Mouse (Mus musculus) myocyte (in vitro differentiated cells): ENCODE data around the gene Dynlrb1.

Experiments
- CEBPB ChIP-seq: IDR thresholded peaks from 2 replicates; pipeline ENCODE4 v1.6.1; 2011; ENCODE audit warnings: mild to moderate bottlenecking, moderate library complexity; ENCODE audit not compliant: poor library complexity, insufficient read depth, severe bottlenecking
- E2F4 ChIP-seq: IDR thresholded peaks from one replicate; pipeline ENCODE4 v1.6.1; 2011; ENCODE audit warnings: mild to moderate bottlenecking, control low read depth, moderate library complexity; ENCODE audit not compliant: insufficient read depth
- MAX ChIP-seq: IDR thresholded peaks from one replicate; pipeline ENCODE4 v1.6.1; 2011; ENCODE audit warnings: low read depth, mild to moderate bottlenecking, control low read depth
- MYOD1 ChIP-seq, 3 experiments: IDR thresholded peaks; one replicate each; pipeline ENCODE4 v1.6.1; 2011; ENCODE audit warnings: control low read depth in 2 of 3, low read depth in 2 of 3, mild to moderate bottlenecking in 2 of 3, moderate library complexity in 1 of 3; ENCODE audit not compliant: insufficient read length in 2 of 3, control insufficient read depth in 1 of 3
- MYOG ChIP-seq, 3 experiments: IDR thresholded peaks; one replicate each; pipeline ENCODE4 v1.6.1; 2011; ENCODE audit warnings: control low read depth in 2 of 3, low read depth in 2 of 3, mild to moderate bottlenecking in 2 of 3; ENCODE audit not compliant: insufficient read length in 2 of 3, control insufficient read depth in 1 of 3, insufficient read depth in 1 of 3
- POLR2A ChIP-seq: IDR thresholded peaks from one replicate; pipeline ENCODE4 v1.6.1; 2011; ENCODE audit warnings: low read depth, mild to moderate bottlenecking, control low read depth, moderate library complexity; ENCODE audit not compliant: insufficient read length
- POLR2AphosphoS2 ChIP-seq: IDR thresholded peaks from one replicate; pipeline ENCODE4 v1.6.1; 2011; ENCODE audit warnings: low read depth, control low read depth; ENCODE audit not compliant: insufficient read length
- REST ChIP-seq: IDR thresholded peaks from one replicate; pipeline ENCODE4 v1.6.1; 2011; ENCODE audit warnings: mild to moderate bottlenecking, control low read depth, moderate library complexity; ENCODE audit not compliant: insufficient read depth, insufficient read length
- SRF ChIP-seq: IDR thresholded peaks from one replicate; pipeline ENCODE4 v1.6.1; 2011; ENCODE audit warnings: low read depth; ENCODE audit not compliant: control insufficient read depth, insufficient read length
- TCF12 ChIP-seq: IDR thresholded peaks from one replicate; pipeline ENCODE4 v1.6.1; 2011; ENCODE audit warnings: mild to moderate bottlenecking, control low read depth; ENCODE audit not compliant: poor library complexity, insufficient read depth, severe bottlenecking
- TCF3 ChIP-seq: IDR thresholded peaks from one replicate; pipeline ENCODE4 v1.6.1; 2011; ENCODE audit warnings: low read depth, control low read depth; ENCODE audit not compliant: insufficient read length
- USF1 ChIP-seq: IDR thresholded peaks from one replicate; pipeline ENCODE4 v1.6.1; 2011; ENCODE audit warnings: low read depth, mild to moderate bottlenecking, control low read depth, moderate library complexity

GRCm38 (mm10) chr2:155223145-155223544, 13.2 kb upstream of the Dynlrb1 start:
- TF ChIP-seq POLR2A: no peak
- TF ChIP-seq USF1: no peak
- no peak for TF ChIP-seq CEBPB
- TF ChIP-seq TCF12: no peak
- no peak for TF ChIP-seq E2F4
- TF ChIP-seq TCF3: no peak
- no peak for TF ChIP-seq MYOD1 (IDR thresholded peaks at IDR 0.05; ENCODE audit: control insufficient read depth in 1 of 3, insufficient read length in 2 of 3, low read depth in 2 of 3)
- TF ChIP-seq POLR2AphosphoS2: no peak
- TF ChIP-seq MAX: no peak
- no peak for TF ChIP-seq MYOG (IDR thresholded peaks at IDR 0.05; ENCODE audit: control insufficient read depth in 1 of 3, insufficient read depth in 1 of 3, insufficient read length in 2 of 3, low read depth in 2 of 3)
- TF ChIP-seq REST: no peak
- TF ChIP-seq SRF: no peak
